Mouse (Mus musculus) left cerebral cortex, adult 11 months (tissue): ENCODE measurements around the gene Armc8.

Experiments
- DNase-seq: peaks from one replicate; pipeline ENCODE4 v3.0.0; 2022; ENCODE audit warnings: low spot score

Armc8 gene

GRCm38 (mm10) chr9:99499336-99499735 lies 69.4 kb downstream of the Armc8 start:
- DNase-seq, result no peak

DNA sequence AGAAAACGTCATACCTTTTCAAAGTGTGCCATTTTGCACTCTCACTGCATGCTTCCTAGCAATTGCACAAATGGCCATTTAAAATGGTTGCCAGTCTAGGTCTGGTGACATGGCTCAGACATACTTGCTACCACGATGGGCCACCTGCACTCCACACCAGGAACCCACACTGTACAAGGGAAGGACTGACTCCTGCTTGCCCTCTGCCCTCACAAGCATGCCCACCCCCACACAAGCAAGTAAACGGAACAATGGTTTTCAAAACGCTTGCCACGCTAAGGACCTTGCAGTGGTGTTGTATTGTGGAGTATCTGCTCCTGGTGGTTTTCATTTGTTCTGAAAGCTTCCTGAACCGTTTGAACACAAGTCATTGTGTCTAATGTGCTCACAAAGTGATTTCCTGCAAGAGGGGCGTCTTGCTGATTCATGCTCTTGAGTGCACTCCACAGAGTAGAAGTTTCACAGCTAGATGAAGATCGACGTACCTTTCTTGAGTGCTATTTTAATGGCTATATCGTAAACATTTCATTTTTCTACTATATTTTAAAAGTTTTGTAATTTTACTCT lies 76.0 kb downstream of the Armc8 start:
- no peak for DNase-seq

DNA sequence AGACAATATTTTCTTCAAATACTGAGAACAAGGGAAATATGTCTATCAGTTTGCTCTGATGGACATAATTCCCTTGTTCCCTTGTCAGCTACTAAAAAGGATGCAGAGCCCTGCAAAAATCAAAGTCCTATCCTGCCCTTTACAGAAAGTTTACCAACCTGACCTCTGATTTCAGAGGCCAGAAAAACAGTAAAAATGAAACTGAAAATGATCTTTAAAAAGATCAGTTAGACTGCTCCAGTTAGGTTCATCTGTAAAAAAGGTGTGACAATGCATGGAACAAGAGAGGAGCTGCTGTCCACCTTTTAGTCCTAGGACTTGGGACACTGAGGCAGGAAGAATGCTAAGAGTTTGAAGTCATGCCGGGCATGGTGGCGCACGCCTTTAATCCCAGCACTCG lies 77.6 kb downstream of the Armc8 start:
- DNase-seq, result no peak

DNA sequence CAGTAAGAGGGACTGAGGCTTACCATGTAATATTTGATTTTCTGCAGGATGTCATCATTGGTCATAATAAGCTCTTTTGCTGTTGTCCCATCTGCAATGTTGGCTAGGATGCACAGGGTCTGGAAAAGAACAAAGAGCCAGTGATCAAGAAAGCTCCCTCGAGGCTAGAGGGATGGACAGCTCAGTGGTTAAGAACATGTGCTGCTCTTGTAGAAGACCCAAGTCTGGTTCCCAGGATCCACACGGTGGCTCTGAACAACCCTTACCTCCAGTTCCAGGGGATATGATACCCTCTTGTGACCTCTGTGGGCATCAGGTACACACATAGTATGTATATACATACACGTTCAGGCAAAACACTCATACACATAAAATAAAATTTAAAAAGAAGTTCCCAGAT lies 80.9 kb downstream of the Armc8 start:
- DNase-seq, result no peak

- DNase-seq, result no peak
Observed at GRCm38 (mm10) chr9:99487126-99487695, 81.5 kb downstream of the Armc8 start.

- no peak for DNase-seq
Observed at GRCm38 (mm10) chr9:99485144-99485543, 83.6 kb downstream of the Armc8 start.

GRCm38 (mm10) chr9:99484632-99485031 lies 84.1 kb downstream of the Armc8 start:
- DNase-seq, result no peak

- no peak for DNase-seq
Observed at GRCm38 (mm10) chr9:99483191-99483590, 85.5 kb downstream of the Armc8 start.

DNA sequence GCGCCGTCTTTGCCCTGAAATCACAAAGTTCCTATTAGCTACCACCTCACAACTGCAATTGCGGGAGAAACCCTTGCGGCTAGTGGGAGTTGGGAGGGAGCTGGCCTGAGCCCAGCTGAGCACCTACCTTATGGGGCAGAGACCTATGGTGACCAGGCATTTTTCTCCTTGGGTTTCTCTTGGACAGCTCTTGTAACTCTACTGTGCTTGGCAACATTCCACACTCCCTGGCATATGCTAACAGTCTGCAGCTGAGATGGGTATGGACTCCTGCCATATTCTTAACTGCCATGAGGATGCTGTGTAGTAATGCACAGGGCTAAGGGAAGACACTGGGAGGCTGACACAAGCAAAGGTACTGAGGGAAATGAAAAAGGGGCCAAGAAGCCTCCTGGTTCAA lies 87.9 kb downstream of the Armc8 start:
- DNase-seq, result no peak

- peak; percentile 16 for DNase-seq
Observed at GRCm38 (mm10) chr9:99479181-99479711, 89.5 kb downstream of the Armc8 start.

DNA sequence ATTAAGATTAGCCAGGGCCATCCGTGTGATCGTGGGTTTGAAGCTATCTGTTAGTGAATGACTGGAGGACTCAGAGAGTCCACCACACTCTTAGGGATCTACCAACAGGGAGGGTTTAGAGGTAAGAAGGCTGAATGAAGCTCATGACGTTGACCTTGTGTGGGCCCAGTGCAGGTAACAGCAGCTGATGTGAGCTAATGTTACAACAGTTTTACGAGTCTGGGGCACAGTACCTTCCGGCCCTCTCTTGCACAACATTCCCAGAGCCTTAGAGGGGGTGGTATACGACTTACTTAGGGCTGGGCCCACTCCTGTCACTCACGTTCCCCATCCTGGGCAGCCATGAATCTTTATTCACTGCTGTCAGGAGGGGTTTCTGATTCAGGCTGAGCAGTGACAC lies 97.4 kb downstream of the Armc8 start:
- DNase-seq, result no peak

- DNase-seq, result no peak
Observed at GRCm38 (mm10) chr9:99470347-99471092, 98.2 kb downstream of the Armc8 start.

DNA sequence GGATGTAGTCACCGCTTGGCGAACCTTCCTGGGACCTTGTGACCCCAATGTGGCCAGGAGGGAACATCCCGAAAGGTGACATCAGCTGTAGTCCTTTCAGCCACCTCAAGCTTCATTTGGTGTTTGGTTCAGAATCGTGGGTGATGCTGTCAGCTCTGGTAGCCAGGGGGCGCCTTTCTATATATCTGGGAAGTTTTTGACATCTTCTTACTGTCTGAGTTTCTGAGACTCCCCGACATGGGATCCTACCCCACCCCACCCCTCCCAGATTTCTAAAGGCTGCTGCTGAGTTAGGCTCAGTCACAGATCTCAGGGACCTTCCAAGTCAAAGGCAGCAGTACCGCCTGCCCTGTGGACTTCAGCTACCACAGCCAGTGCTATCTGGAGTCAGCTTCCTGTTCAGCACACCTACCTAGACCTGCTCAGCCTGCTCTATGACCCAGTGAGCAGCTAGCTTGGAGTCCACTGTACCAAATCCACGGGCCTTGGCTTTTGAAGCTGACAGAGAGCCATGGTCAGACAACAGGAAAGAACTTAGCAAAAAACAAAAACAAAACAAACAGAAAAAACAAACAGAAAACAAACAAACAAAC lies 98.9 kb downstream of the Armc8 start:
- no peak for DNase-seq

DNA sequence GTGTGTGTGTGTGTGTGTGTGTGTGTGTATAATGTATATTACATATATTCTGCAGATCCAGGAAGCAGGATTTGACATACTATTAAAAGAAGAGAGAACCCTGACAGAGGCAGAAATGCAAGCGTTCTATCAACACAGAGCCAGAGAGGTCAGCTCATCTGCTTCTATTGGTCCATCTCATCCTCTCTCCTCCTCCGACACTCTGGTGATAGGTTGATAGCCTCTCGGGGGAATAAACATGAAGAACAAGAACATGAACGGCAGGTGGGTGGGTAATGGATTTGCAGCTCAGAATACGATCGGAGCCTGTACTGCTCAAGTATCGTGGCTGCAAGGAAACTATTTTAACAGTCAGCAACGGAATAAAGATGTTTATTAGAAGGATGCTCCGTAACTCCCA lies 100.1 kb downstream of the Armc8 start:
- no peak for DNase-seq

DNA sequence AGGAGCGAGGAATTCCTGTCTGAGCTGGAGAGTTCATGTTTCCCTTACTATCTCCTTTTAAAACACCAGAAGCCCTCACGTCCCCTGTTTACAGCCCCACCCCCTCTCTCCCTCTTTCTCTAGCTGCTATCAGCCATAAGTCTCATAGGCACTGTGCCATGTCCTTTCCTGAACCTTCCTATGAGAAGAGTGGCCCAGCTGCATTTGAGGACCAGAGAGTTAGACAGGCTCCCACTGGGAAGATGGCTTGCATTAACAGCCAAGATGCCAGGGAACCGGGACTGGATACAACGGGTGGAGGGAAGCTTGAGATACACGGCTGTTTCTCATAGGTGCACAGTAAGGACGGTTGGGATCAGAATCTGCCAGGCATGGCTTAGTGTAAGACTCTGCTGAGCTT lies 103.8 kb downstream of the Armc8 start:
- no peak for DNase-seq

- DNase-seq, result no peak
Observed at GRCm38 (mm10) chr9:99459730-99460129, 109.0 kb downstream of the Armc8 start.

- no peak for DNase-seq
Observed at GRCm38 (mm10) chr9:99458529-99459208, 110.0 kb downstream of the Armc8 start.

GRCm38 (mm10) chr9:99454211-99454610 lies 114.5 kb downstream of the Armc8 start:
- DNase-seq, result no peak

GRCm38 (mm10) chr9:99451161-99451560 lies 117.5 kb downstream of the Armc8 start, which contains the start of gene Nme9:
Gene Nme9, plus strand, starts transcription at chr9:99451475.
- no peak for DNase-seq

DNA sequence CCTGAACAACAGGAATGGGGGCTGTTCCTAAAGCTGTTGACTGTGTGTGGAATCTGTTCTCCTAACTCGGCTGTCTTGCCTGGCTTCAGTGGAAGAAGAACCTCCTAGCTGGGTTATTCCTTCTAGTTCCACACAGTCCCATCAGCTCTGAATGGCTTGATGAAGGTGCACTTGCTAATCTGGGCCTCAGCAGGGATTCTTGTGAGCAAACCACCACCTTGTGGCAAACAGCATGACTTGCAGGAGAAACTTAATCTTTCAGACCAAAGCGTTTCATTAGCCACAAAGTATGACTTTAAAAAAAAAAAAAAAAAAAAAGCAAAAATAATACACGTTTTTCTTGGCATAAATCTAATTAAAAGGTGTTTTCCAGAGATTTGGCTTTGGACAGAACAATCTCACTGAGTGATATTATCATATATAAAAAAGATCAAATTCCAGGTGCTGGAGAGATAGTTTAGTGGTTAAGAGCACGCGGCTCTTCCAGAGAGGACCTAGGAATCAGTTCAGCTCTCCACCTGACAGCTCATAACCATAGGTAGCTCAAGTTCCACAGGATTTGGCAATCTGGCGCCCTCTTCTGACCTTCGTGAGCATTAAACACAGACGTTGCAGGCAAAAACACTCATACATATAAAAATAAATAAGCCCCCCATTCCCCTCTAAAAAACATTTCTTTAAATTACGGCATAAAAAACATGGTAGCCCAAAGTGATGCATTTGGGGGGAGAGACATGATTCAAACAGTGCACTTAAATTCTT lies 118.6 kb downstream of the Armc8 start:
- DNase-seq, result no peak

- DNase-seq, result no peak
Observed at GRCm38 (mm10) chr9:99447323-99447722, 121.4 kb downstream of the Armc8 start.

GRCm38 (mm10) chr9:99446259-99446658 lies 122.4 kb downstream of the Armc8 start:
- no peak for DNase-seq
